Mouse (Mus musculus): Measurements from ENCODE around the gene Rgs6.

DNA sequence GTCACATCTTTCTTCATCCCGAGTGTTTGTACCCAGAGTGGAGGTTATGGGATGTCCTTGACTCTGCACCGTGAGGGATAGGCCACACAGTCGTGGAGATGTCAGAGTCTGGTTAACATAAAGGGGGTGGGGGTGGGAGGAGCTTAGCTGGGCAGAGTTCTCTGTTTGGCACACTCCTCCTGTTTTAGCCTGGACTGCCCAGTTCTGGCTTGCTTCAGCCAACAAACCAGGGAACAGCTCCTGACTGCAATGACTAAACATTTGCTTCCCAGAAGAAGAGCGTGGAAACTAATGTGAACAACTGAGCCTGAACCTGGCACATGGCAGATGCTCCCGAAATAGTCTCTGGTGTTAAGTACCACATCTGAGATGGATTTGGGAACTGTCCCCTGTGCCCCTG is 575.6 kb downstream of the Rgs6 start:
- TF ChIP-seq CTCF (IDR thresholded peaks at IDR 0.05; ENCODE audit: low read depth, low read length) (no peak), POLR2A (IDR thresholded peaks at IDR 0.05; ENCODE audit: extremely low read depth, insufficient read depth, low read length) (no peak)
